Mouse (Mus musculus) ES-E14 (cell line): ENCODE results near the gene Gadd45a.
"Not testable (repeated sequence)": the region's sequence is repeated elsewhere in the genome, so short reads cannot be mapped to it uniquely, and the experiment has no call there.

Experiments used
- CHD2 ChIP-seq: IDR thresholded peaks from 2 replicates; pipeline ENCODE4 v1.6.1; 2014; ENCODE audit warnings: mild to moderate bottlenecking, low read depth, low read length, inconsistent platforms
- HCFC1 ChIP-seq: IDR thresholded peaks from 2 replicates; pipeline ENCODE4 v1.6.1; 2012; ENCODE audit warnings: low read length, inconsistent platforms, borderline replicate concordance; ENCODE audit not compliant: insufficient read depth

DNA sequence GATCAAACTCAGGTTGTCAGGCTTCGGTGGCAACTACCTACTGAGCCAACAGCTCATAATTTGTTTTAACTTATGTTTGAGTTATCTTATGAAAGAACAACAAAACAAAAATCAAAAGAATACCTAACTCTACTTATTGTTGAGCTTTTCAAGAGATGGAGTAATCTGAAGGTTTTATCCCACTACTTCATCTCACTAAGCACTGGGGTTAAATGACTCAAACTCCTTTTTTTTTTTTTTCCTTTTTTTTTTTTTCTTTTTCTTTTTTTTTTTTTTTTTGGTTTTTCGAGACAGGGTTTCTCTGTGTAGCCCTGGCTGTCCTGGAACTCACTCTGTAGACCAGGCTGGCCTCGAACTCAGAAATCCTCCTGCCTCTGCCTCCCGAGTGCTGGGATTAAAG, 4.3 kb downstream of the Gadd45a start:
- not testable (repeated sequence) for TF ChIP-seq CHD2, HCFC1
